Mouse (Mus musculus) heart, embryonic 12.5 days (tissue): ENCODE data around the gene Gm3676. TPM values are rescaled to one million over a fixed set of nuclear protein-coding genes. Genes with fewer than 3 reads are reported as not detected.
"Not testable (repeated sequence)": the region's sequence is repeated elsewhere in the genome, so short reads cannot be mapped to it uniquely, and the experiment has no call there.

Source experiments
- ATAC-seq: fragments of 200-750 bp; cut with Nextera tagmentation; 2 replicates; pipeline ENCODE4 v1.8.0; 2017; ENCODE audit warnings: moderate TSS enrichment, moderate library complexity; ENCODE audit not compliant: insufficient number of reproducible peaks, low FRiP score
- H3K27ac ChIP-seq: fragments of 300-500 bp; sonication (generic); 2 replicates; pipeline ENCODE4 v1.5.1; 2016; ENCODE audit warnings: mild to moderate bottlenecking, moderate library complexity; ENCODE audit not compliant: poor library complexity, severe bottlenecking
- H3K27me3 ChIP-seq: fragments of 300-500 bp; sonication (generic); replicated peaks from 2 replicates; pipeline ENCODE4 v1.6.1; 2016; ENCODE audit warnings: mild to moderate bottlenecking, moderate library complexity
- H3K36me3 ChIP-seq: fragments of 300-500 bp; sonication (generic); 2 replicates; pipeline ENCODE4 v1.6.1; 2016; ENCODE audit warnings: mild to moderate bottlenecking, moderate library complexity
- H3K4me1 ChIP-seq: fragments of 300-500 bp; sonication (generic); replicated peaks from 2 replicates; pipeline ENCODE4 v1.6.1; 2016; ENCODE audit warnings: mild to moderate bottlenecking
- H3K4me2 ChIP-seq: fragments of 300-500 bp; sonication (generic); 2 replicates; pipeline ENCODE4 v1.6.1; 2016; ENCODE audit warnings: mild to moderate bottlenecking, moderate library complexity
- H3K4me3 ChIP-seq: fragments of 300-500 bp; sonication (generic); 2 replicates; pipeline ENCODE4 v1.5.1; 2016; ENCODE audit warnings: mild to moderate bottlenecking
- H3K9ac ChIP-seq: fragments of 300-500 bp; sonication (generic); 2 replicates; pipeline ENCODE4 v1.6.1; 2016; ENCODE audit warnings: mild to moderate bottlenecking, moderate library complexity
- H3K9me3 ChIP-seq: fragments of 300-500 bp; sonication (generic); replicated peaks from 2 replicates; pipeline ENCODE4 v1.6.1; 2016; ENCODE audit warnings: mild to moderate bottlenecking, moderate library complexity
- WGBS: fragments of 180-500 bp; shearing (Covaris S2); methylation state at CpG from one replicate; pipeline ENCODE4 v1.1.7; 2016; 5-methylcytosine and 5-hydroxymethylcytosine counted together
- polyA plus RNA-seq: library from polyadenylated mRNA; unstranded; fragments of >200 nt; fragmentation: Nextera tagmentation; extraction: Ambion mirVana; gene quantifications from 2 replicates; pipeline ENCODE4 v1.2.1, GENCODE M21; 2016

Gene Gm3676
- polyA plus RNA-seq = not detected in 2 replicates

DNA sequence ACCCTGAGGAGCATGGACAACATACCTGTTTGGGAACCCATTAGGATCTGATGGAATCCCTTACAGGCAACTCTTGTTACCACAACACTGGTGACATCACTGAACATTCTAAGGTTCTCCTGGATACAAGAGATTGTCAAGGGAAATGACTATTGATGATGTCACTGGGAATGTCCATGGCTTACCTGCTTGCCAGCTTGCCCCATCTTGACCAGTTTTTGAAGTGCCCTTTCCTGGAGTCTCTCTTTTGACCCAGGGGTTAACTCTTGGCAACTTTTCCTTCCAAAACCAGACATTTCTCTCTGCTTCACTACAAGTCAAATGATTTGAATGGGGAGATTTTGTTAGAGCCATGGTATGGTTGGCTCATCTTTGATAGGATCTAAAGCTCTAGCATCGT is at the start of gene Gm3676:
Gene Gm3676 (minus strand): TSS at position 101 of the 400 bp plus-strand sequence.
- no CpG with 5 or more reads among the region's 1 CpGs for WGBS
- not testable (repeated sequence) for H3K36me3 ChIP-seq, H3K27me3 ChIP-seq, ATAC-seq, H3K4me2 ChIP-seq, H3K4me1 ChIP-seq, H3K9ac ChIP-seq, H3K4me3 ChIP-seq, H3K9me3 ChIP-seq, H3K27ac ChIP-seq

DNA sequence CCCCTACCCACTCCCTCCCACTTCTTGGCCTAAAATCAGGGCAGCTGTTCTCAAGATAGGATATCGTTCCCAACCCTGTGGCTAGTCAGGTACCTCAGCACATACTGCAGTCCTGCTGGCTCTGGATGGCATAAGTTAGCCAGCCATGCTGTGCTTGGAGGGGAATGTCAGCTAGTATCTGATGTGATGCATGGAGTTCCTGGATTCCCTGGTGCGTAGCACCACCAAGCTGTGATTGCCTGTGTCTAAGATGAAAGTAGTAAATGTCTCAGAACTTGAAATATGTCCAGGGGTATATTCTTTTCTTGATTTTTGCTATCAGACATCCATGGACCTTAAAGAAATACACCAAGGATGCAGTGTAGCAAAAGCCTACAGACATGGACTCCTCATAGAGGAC is 1.9 kb upstream of the Gm3676 start:
- not testable (repeated sequence) for H3K4me3 ChIP-seq, H3K4me1 ChIP-seq, H3K9ac ChIP-seq, H3K27ac ChIP-seq, H3K9me3 ChIP-seq, ATAC-seq, H3K4me2 ChIP-seq, H3K36me3 ChIP-seq, H3K27me3 ChIP-seq
- WGBS = 82% methylated on average over 2 of the region's 2 CpGs

DNA sequence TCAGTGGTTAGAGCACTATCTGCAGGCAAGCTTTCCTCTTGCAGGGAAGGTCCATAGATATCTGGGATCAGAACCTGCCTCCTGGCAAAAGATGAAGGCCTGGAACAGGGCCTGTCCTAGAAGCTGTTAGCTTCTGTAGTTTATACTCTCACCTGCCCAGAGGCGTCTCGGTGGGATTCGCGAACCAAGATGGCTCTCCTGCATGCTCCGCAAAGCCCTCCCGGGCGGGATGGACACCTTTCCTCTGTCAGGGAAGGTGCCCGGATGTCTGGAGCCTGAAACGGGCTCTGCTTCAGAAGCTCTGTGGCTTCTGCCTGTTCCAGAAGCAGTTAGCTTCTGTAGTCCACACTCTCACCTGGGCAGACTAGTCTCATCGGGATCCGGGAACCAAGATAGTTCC is 16.1 kb downstream of the Gm3676 start:
- H3K4me1 ChIP-seq, H3K9me3 ChIP-seq, H3K9ac ChIP-seq, H3K4me2 ChIP-seq, ATAC-seq, H3K4me3 ChIP-seq, H3K27me3 ChIP-seq, H3K36me3 ChIP-seq, H3K27ac ChIP-seq: not testable (repeated sequence)
- 92% methylated on average over 10 of the region's 11 CpGs for WGBS

DNA sequence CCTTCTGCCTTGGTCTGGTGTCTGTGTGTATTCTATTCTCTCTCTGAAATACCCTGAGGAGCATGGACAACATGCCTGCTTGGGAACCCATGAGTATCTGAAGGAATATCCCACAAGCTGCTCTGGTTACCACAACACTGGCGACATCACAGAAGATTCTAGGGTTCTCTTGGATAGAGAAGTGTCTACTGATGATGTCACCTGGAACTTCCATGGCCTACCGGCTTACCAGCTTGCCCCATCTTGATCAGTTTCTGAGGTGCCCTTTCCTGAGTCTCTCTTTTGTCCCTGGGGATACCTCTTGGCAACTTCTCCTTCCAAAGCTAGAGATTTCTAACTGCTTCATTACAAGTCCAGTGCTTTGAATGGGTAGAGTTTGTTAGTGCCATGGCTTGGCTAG is 21.8 kb downstream of the Gm3676 start, which contains the start of gene Gm3072:
Gene Gm3072 (minus strand): TSS at position 101 of the 400 bp plus-strand sequence.
- not testable (repeated sequence) for ATAC-seq, H3K27me3 ChIP-seq, H3K36me3 ChIP-seq, H3K27ac ChIP-seq, H3K4me1 ChIP-seq, H3K9ac ChIP-seq, H3K9me3 ChIP-seq, H3K4me3 ChIP-seq, H3K4me2 ChIP-seq
- WGBS = 59% methylated on average over 1 of the region's 2 CpGs

DNA sequence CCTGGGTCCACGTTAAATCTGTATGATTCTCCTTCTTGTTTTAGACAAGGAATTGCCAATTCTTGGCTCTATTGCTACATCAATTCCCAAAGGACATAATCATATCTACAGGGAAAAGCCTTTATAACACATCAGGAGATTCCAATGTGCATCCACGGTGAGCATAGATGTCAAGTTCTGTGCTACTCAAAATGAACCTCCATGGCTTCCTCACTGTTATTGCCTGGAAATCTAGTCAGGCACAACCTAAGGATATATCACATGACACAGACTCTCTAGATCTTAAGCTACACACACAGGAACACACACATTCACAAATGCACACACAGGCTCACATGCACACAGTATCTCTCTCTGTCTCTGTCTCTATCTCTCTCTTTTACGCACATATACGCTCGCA is 23.8 kb downstream of the Gm3676 start:
- not testable (repeated sequence) for H3K36me3 ChIP-seq, H3K4me2 ChIP-seq, H3K4me1 ChIP-seq, H3K4me3 ChIP-seq, ATAC-seq, H3K27ac ChIP-seq, H3K9me3 ChIP-seq, H3K9ac ChIP-seq, H3K27me3 ChIP-seq
- WGBS = 72% methylated on average over 5 of the region's 5 CpGs

DNA sequence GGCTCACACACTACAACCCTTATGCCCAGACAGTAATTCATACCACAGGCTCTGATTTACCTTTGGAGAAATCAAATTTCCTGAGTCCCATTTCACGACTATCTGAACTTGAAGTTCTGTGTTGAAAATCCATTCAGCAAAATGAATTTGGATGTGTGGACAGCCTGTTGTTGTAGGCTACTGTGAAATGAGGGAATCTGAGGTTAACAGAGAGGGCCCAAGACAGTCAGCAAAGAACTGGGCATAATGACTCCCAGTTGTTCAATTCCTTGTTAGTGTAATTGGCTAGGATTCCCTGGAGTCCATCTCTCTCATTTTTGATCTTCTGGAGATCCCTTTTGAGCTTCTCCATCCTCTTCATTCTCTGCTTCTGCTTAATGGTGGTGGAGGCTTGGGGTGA is 35.6 kb downstream of the Gm3676 start:
- H3K4me3 ChIP-seq, H3K27me3 ChIP-seq, H3K4me2 ChIP-seq, H3K36me3 ChIP-seq, H3K27ac ChIP-seq, H3K9ac ChIP-seq, H3K9me3 ChIP-seq, H3K4me1 ChIP-seq, ATAC-seq: not testable (repeated sequence)
- WGBS = 87% methylated on average over 1 of the region's 1 CpGs

DNA sequence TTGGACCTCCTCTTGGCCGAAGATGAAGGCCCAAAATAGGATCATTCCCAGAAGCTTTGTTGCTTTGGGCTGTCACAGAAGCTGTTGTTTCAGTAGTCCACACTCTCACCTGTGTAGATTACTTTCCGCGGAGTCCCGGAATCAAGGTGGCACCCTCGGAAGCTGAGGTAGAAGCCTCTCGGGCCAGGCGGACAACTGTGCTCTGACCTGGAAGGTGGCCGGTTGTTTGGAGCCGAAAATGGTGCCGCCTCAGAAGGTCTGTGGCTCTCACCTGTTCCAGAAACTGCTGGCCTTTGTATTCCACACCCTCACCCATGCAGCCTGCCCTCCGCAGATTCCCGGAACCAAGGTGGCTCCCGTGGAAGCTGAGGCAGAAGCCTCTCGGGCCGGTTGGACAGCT is 45.4 kb downstream of the Gm3676 start:
- not testable (repeated sequence) for H3K4me2 ChIP-seq, H3K9me3 ChIP-seq, H3K27me3 ChIP-seq, H3K4me1 ChIP-seq, H3K4me3 ChIP-seq, H3K27ac ChIP-seq, H3K36me3 ChIP-seq, H3K9ac ChIP-seq, ATAC-seq
- WGBS = 86% methylated on average over 15 of the region's 15 CpGs

Other genes starting within 250 kb of the Gm3676 start
- gene Gm6482, start 238.2 kb downstream of the Gm3676 start, polyA plus RNA-seq = not detected in 2 replicates
- not detected in 2 replicates for gene Gm7954, start 193.0 kb downstream of the Gm3676 start, polyA plus RNA-seq
- not detected in 2 replicates for gene Gm3486, start 157.0 kb downstream of the Gm3676 start, polyA plus RNA-seq
- gene Gm7970, start 90.9 kb downstream of the Gm3676 start, polyA plus RNA-seq = not detected in 2 replicates
- gene 1700049E17Rik2, start 73.3 kb downstream of the Gm3676 start, polyA plus RNA-seq = not detected in 2 replicates
- gene Gm3072, start 21.9 kb downstream of the Gm3676 start, polyA plus RNA-seq = not detected in 2 replicates
- not detected in 2 replicates for gene Gm8068, start 55.4 kb upstream of the Gm3676 start, polyA plus RNA-seq
- not detected in 2 replicates for gene Gm7929, start 104.1 kb upstream of the Gm3676 start, polyA plus RNA-seq
- gene Gm47189, start 126.0 kb upstream of the Gm3676 start, polyA plus RNA-seq = not detected in 2 replicates